Mouse (Mus musculus): ENCODE measurements around the gene Ascl1.

The Ascl1 gene

DNA sequence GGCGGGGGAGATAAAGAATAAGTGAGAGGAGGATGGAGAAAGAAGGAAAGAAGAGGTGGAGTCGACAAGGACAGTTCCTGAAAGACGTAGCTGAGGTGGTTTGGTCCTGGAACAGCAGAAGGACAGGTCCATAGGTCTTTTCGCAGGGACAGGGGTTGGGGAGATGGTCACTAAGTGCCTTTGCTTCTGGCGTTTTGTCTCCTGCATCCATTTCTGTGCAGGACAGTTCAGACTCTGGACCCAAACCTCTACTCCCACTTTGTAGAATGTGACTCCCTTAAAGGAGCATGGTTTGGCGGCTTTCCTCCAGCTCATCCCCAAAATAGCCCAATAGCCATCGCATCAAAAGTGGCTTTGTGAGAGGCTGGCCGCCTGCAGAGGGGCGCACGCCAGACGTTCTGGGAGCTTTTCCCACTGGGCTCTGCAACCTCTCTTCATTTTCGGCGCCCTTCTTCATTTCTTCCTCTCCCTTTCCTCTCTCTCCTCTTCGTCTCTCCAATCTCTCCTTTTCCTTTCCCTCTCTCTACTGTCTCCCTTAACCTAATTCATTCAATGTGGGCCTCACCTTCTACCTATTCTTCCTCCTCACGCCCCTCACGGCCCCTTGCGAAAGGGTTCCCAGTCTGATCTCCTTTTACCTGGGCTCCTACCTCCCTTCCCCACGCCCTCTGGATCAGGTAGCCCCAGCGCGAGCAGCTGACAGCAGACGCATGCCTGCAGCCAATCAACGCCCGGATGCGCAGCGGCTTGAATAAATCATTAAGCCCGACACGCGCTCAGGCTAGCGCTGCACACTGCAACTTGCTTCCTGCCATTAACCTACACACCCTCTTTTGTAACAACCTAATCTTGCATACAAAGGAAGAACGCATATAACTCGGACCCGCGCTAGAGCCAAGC is 7.5 kb downstream of the Ascl1 start:
- DNase-seq (ENCODE audit: low read depth, low spot score), result peak; percentile 56

DNA sequence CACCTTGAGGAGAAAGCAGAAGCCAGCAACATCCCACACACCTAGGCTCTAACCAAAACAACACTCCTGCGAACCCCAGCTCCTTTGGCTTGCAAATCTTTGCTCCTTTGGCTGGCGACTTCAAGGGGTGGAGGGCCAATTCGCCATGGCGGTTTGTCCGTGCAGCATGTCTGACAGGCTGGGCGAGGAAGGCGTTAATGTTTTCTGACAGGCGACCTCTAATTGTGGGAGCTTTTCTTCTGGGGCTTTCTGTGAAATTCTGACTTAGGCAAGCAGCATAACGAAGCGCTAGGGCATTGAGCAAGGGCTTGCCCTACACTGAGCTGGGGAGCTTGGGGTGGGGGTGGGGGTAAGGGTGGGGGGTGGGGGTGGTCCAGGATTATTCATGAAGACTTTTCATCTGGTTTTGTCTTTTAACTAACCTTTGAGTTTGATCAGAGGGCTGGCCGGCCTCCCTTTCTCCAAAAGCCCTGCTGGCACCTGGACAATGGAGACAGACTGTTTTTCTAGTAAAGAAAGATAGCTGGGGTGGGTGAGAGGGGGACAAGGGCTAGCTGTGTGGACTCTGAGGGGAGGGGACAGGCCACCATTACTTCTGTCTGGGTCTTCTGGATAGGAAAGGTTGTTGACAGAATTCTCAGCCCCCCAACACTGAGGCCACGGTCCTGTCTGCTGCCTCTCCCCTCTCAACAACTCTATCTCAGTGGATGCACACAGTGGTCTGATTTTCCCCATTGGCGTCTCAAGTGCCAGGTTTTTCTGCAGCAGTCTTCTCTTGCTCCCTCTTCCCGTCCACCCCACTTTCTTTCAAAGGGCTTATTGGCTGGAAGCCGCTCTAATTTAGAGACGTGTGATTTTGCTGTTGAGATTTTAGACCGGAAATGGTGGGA is 8.4 kb downstream of the Ascl1 start:
- DNase-seq (ENCODE audit: low read depth, low spot score), result peak; percentile 32

DNA sequence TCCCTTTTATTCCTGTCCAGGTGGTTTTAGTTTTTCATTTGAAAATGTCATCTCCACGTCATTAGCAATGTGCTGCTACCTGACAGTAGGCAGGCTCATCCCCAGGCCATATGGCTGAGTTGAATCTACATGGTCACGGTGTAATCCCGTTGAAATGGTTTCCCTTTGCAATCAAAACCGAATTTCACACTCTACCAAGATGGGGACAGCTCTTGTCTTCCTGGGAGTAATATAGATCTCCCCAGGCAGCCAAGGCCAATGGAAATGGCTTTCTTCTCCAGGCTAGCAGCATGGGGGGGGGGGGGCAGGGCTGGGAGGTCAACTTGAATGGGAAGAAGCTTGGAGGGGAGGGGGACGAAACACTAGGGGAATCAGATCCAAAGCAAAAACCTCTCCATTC is 15.6 kb downstream of the Ascl1 start:
- DNase-seq (ENCODE audit: low read depth, low spot score), result no peak

DNA sequence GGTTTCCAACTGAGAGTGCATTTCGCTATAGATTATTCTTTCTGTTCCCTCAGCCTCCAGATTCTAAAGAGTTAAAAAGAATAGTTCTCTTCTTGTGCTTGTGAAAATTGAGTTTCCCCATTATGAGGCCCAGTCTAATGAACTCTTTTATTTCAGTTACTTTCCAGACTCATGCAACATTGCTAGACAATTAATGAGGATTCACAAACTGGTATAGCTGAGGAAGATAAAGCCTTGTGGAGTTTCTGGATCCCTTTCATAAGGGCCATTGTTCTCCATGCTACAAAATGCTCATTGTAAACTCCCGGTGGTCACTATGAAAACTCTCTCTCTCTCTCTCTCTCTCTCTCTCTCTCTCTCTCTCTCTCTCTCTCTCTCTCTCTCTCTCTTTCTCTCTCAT is 18.5 kb downstream of the Ascl1 start:
- DNase-seq (ENCODE audit: low read depth, low spot score), result no peak

DNA sequence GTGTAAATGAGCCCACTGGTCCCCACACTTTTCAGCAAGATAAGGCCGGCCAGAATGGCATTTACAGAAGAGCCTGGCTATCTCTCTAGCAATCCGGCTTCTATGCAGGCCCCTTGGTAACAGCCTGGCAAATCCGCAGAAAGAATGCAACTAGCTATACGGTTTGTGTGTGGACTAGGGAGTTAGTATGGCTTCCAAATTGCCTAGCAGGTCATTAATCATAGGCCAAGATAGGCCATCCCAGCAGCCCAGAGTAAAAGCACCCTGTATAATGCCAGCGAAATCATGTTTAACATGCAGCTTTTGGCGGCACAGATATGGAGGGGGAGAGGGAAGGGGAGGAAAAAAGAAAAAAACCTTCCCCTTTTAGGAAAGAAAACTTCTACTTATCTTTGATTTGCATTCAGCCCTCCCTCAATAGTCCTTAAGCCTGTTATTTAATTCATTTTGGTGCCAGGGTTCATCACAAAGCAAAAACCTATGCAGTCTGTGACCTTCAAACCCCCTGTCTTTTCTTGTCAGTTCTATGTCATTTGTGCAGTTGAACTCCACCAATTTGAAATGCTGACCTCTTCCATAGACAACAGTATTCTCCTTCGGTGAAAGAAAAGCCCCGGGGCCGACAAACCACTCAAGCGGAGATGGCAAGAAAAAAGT is 19.9 kb downstream of the Ascl1 start:
- no peak for DNase-seq (ENCODE audit: low read depth, low spot score)

DNA sequence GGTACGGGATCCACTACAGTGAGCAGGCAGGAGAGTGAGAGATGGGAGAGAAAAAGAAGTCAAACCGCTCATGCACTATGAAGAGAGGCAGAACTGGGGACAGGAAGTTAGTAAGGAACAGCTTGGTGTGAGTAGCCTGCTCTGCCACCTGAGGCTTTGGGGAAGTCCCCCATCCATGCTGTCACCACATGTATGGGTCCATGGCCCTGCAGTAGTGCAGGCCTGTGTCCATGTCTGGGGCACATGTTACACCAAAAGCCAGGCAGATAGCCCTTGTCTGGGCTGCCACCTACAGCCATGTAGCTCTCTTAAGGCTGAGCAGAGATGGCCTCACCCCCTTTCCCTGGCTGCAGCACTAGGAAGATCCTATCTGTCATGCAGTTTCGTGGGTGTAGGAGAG is 42.7 kb downstream of the Ascl1 start:
- no peak for DNase-seq (ENCODE audit: low read depth, low spot score)

DNA sequence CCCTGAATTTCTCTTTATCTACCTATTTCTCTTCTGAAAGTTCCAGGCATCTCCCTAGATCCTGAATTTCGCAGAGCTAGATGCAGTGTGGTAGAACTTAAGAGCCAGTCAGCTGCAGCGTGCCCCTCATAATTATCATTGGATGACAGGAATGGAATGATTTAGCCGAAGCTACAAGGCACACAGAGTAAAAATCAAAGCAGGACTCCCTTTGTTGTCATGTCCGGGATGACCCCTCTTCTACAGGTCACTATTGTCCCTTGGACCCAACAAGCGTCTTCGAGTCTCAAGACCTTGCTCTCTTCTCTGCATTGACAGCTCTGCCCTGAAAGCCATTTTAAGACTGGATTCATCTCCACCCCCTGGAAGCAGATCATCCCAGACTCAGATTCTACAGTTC is 44.1 kb downstream of the Ascl1 start:
- DNase-seq (ENCODE audit: low read depth, low spot score), result no peak

DNA sequence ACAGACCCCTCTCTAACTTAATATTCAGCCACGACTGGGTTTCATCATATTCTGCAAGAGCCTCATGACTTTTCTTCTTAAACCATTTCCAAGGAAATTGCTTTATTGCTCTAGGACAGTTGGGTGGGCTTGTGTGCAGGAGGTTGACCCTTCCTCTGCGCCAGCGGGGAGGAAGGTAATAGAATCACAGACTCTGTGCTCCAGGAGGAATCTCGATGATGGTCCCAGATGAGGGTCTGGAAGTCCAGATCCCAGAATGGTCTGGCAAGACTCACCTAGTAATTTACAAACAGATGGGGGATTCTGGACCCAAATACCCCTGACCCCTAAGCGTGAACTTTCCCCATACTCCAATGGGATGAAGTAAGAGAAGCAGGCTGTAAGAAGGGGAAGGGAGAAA is 45.2 kb downstream of the Ascl1 start:
- DNase-seq (ENCODE audit: low read depth, low spot score), result no peak

DNA sequence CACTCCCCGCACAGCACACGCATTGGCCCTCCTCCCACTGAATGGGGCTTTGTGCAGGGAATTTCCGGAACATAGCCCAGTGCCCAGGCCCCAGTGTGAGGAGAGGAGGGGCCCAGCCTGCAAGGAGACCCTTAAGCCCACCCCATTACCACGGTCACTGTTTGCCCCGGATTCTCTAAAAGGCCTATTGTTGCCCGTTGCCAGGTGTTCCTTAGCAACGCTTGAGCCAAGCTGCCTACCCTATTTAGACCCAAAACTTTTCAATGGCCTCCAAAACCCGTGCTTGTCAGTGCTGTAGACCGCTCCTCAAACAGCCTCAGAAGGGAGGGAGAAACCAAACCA is 45.7 kb downstream of the Ascl1 start:
- peak; percentile 87 for DNase-seq (ENCODE audit: low read depth, low spot score)

DNA sequence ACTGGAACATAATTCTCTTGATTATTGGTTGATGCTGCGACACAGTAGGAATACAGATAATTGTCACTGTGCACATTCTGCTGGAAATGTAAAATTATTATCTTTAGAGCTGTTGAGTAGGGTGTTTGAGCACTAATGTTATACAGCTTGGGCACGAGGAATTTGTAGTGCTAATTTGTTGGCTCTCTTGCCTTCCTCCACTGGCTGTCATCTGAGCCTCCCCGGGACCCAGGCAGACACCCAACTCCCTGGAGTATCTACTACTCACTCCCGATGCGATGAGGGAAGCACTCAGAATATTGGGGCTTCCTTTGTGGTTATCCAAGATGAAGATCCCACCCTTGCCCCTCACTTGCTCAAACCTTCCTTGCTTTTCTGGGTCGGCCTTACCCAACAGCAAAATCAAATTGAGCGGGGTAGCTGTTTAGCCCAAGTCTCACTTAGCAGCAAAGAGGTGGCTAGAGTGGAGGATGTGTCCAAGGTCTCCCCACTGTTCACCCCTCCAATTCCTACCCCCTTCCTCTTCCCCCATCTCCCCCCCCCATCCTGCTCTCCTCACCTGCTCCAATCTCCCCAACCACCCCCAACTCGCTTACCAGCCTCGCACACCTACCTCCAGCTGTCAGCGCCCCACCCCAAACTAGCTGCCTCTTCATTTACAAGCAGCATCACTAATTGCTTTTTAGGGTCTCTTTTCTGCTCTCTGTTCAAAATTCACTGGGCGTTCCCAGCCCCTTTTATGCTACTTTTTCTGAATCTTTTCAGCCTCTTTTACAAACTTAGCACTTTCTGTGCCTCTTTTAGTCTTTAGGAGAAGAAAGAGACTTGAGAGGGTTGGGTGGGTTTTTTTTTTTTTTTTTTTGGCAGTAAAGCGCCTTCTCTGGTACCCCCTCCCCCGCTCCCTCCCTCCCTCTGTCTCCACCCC is 46.4 kb downstream of the Ascl1 start:
- DNase-seq (ENCODE audit: low read depth, low spot score), result no peak

DNA sequence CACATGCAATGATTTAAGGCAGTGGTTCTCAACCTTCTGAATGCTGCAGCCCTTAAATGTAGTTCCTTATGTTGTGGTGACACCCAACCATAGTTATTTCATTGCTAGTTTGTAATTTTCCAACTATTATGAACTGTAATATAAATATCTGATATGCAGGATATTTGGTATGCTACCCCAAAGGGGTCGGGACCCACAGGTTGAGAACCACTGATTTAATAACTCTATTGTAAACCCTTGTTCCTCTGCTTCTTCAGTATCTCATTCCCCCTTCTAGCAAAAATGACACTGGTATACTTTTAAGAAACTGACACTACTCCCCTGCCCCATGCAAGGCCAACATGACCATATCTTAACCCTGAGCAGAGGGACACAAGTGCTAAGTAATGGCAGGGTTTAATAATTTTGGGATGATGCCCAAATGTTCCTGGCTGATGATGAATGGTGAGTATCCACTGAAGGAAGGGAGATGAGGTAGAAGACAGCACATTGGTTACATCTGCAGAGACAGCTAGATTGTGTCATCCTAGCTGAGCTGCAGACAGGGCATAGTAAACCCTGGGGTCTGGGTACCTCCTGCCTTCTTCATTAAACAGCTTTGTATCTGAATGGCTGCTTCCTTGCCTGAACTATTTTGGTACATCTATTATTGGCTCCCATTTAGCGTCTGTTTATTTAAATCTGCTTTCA is 47.2 kb downstream of the Ascl1 start:
- no peak for DNase-seq (ENCODE audit: low read depth, low spot score)

Data from ZHBTc4 (cell line).